Mouse (Mus musculus) CH12.LX (cell line): ENCODE measurements around the gene Noc3l. TPM values are rescaled to one million over a fixed set of nuclear protein-coding genes. Genes with fewer than 3 reads are reported as not detected.

ENCODE experiments used
- DNase-seq: peaks from one replicate; pipeline ENCODE4 v3.0.0-alpha.2; 2013; ENCODE audit errors: extremely low read depth
- H3K27ac ChIP-seq: 2 replicates; pipeline ENCODE4 v1.5.1; 2012; ENCODE audit warnings: low read depth, mild to moderate bottlenecking, control low read depth, moderate library complexity; ENCODE audit not compliant: insufficient read depth
- H3K27me3 ChIP-seq: replicated peaks from 2 replicates; pipeline ENCODE3; 2012; ENCODE audit warnings: inconsistent platforms
- H3K36me3 ChIP-seq, 2 experiments: replicated peaks in 1 of 2; 2 replicates each; pipeline versions ENCODE3 to v1.6.1; 2012; ENCODE audit warnings: inconsistent platforms in 1 of 2, low read length in 1 of 2, mild to moderate bottlenecking in 1 of 2, mixed read lengths in 1 of 2, moderate library complexity in 1 of 2; ENCODE audit not compliant: control insufficient read depth in 1 of 2, insufficient read depth in 1 of 2
- H3K4me1 ChIP-seq, 2 experiments: 2 replicates each; pipeline ENCODE4 v1.6.1; 2012; ENCODE audit warnings: inconsistent platforms in 1 of 2, moderate library complexity in 1 of 2; ENCODE audit not compliant: insufficient read depth in 2 of 2, control insufficient read depth in 1 of 2
- H3K4me2 ChIP-seq: 2 replicates; pipeline ENCODE4 v1.6.1; 2012; ENCODE audit warnings: low read depth, mild to moderate bottlenecking, control low read depth; ENCODE audit not compliant: poor library complexity, insufficient read depth, severe bottlenecking
- H3K4me3 ChIP-seq, 3 experiments: fragments of 150-350 bp in 1 of 3; sonication (generic) in 1 of 3; replicated peaks in 1 of 3; 2 replicates each; pipeline versions ENCODE3 to v1.5.1; 2011 to 2012; ENCODE audit warnings: low read depth in 2 of 3, low read length in 2 of 3, mild to moderate bottlenecking in 2 of 3, moderate library complexity in 2 of 3, control low read depth in 1 of 3, improper control_type of control experiment in 1 of 3, inconsistent platforms in 1 of 3, mixed read lengths in 1 of 3; ENCODE audit not compliant: poor library complexity in 1 of 3
- H3K79me2 ChIP-seq: replicated peaks from 2 replicates; pipeline ENCODE4 v1.6.1; 2012; ENCODE audit warnings: mild to moderate bottlenecking, moderate library complexity; ENCODE audit not compliant: control insufficient read depth, poor library complexity, insufficient read depth, severe bottlenecking; ENCODE audit errors: extremely low read depth
- H3K9ac ChIP-seq: 2 replicates; pipeline ENCODE4 v1.6.1; 2012; ENCODE audit warnings: low read depth, mild to moderate bottlenecking, control low read depth, moderate library complexity; ENCODE audit not compliant: insufficient read depth
- H3K9me3 ChIP-seq: replicated peaks from 2 replicates; pipeline ENCODE3; 2012; ENCODE audit warnings: low read length, inconsistent platforms, mixed read lengths
- BHLHE40 ChIP-seq: IDR thresholded peaks from 2 replicates; pipeline ENCODE4 v1.6.1; 2011; ENCODE audit warnings: mild to moderate bottlenecking, low read depth, low read length, improper control_type of control experiment
- CHD1 ChIP-seq: IDR thresholded peaks from 2 replicates; pipeline ENCODE4 v1.6.1; 2012; ENCODE audit warnings: low read depth, low read length, improper control_type of control experiment, inconsistent platforms
- CHD2 ChIP-seq: IDR thresholded peaks from 2 replicates; pipeline ENCODE4 v1.6.1; 2011; ENCODE audit warnings: low read length, improper control_type of control experiment
- CTCF ChIP-seq, 2 experiments: IDR thresholded peaks in 1 of 2; conservative IDR thresholded peaks in 1 of 2; 2 replicates each; pipeline ENCODE4 v1.5.1; 2011 to 2012; ENCODE audit warnings: low read depth in 2 of 2, low read length in 2 of 2, improper control_type of control experiment in 1 of 2, inconsistent platforms in 1 of 2, mild to moderate bottlenecking in 1 of 2, moderate library complexity in 1 of 2
- E2F4 ChIP-seq: IDR thresholded peaks from 2 replicates; pipeline ENCODE4 v1.6.1; 2011; ENCODE audit warnings: low read depth, low read length, improper control_type of control experiment; ENCODE audit not compliant: insufficient replicate concordance
- ELF1 ChIP-seq: IDR thresholded peaks from 2 replicates; pipeline ENCODE4 v1.6.1; 2014; ENCODE audit warnings: low read depth, mild to moderate bottlenecking, inconsistent platforms, low read length, improper control_type of control experiment
- EP300 ChIP-seq: IDR thresholded peaks from 2 replicates; pipeline ENCODE4 v1.6.1; 2011; ENCODE audit warnings: low read length, improper control_type of control experiment
- ETS1 ChIP-seq: conservative IDR thresholded peaks from 2 replicates; pipeline ENCODE4 v1.6.1; 2012; ENCODE audit warnings: low read depth, mild to moderate bottlenecking, inconsistent platforms, low read length, improper control_type of control experiment, moderate library complexity
- GABPA ChIP-seq: IDR thresholded peaks from 2 replicates; pipeline ENCODE4 v1.6.1; 2012; ENCODE audit warnings: low read depth, low read length, improper control_type of control experiment, inconsistent platforms; ENCODE audit not compliant: insufficient replicate concordance
- HCFC1 ChIP-seq: IDR thresholded peaks from 2 replicates; pipeline ENCODE4 v1.6.1; 2012; ENCODE audit warnings: low read depth, mild to moderate bottlenecking, inconsistent platforms, low read length, improper control_type of control experiment
- IRF4 ChIP-seq: IDR thresholded peaks from 2 replicates; pipeline ENCODE4 v1.6.1; 2014; ENCODE audit warnings: low read depth, mild to moderate bottlenecking, inconsistent platforms, low read length, improper control_type of control experiment
- JUN ChIP-seq: IDR thresholded peaks from 2 replicates; pipeline ENCODE4 v1.6.1; 2011; ENCODE audit warnings: low read depth, mild to moderate bottlenecking, low read length, improper control_type of control experiment, moderate library complexity; ENCODE audit not compliant: insufficient read depth
- JUND ChIP-seq: conservative IDR thresholded peaks from 2 replicates; pipeline ENCODE4 v1.6.1; 2011; ENCODE audit warnings: low read depth, low read length, improper control_type of control experiment
- KAT2A ChIP-seq: IDR thresholded peaks from 2 replicates; pipeline ENCODE4 v1.6.1; 2012; ENCODE audit warnings: low read length, improper control_type of control experiment, inconsistent platforms; ENCODE audit not compliant: insufficient replicate concordance
- MAFK ChIP-seq: IDR thresholded peaks from 2 replicates; pipeline ENCODE4 v1.6.1; 2011; ENCODE audit warnings: low read length, improper control_type of control experiment; ENCODE audit not compliant: insufficient replicate concordance
- MAX ChIP-seq: IDR thresholded peaks from 2 replicates; pipeline ENCODE4 v1.6.1; 2011; ENCODE audit warnings: low read length, improper control_type of control experiment
- MEF2A ChIP-seq: IDR thresholded peaks from 2 replicates; pipeline ENCODE4 v1.6.1; 2014; ENCODE audit warnings: low read depth, mild to moderate bottlenecking, inconsistent platforms, low read length, improper control_type of control experiment, borderline replicate concordance
- MXI1 ChIP-seq: IDR thresholded peaks from 2 replicates; pipeline ENCODE4 v1.6.1; 2011; ENCODE audit warnings: mild to moderate bottlenecking, low read depth, low read length, improper control_type of control experiment
- MYC ChIP-seq: IDR thresholded peaks from 2 replicates; pipeline ENCODE4 v1.6.1; 2011; ENCODE audit warnings: low read depth, mild to moderate bottlenecking, improper control_type of control experiment, low read length
- NELFE ChIP-seq: IDR thresholded peaks from 2 replicates; pipeline ENCODE4 v1.6.1; 2011; ENCODE audit warnings: low read depth, low read length, improper control_type of control experiment
- NRF1 ChIP-seq: IDR thresholded peaks from 2 replicates; pipeline ENCODE4 v1.6.1; 2014; ENCODE audit warnings: low read depth, mild to moderate bottlenecking, inconsistent platforms, low read length, improper control_type of control experiment, moderate library complexity
- PAX5 ChIP-seq: IDR thresholded peaks from 2 replicates; pipeline ENCODE4 v1.6.1; 2012; ENCODE audit warnings: low read length, inconsistent platforms, mixed read lengths
- POLR2A ChIP-seq: IDR thresholded peaks from 2 replicates; pipeline ENCODE4 v1.6.1; 2011; ENCODE audit warnings: low read depth, mild to moderate bottlenecking, improper control_type of control experiment, low read length
- POLR2AphosphoS2 ChIP-seq: IDR thresholded peaks from 2 replicates; pipeline ENCODE4 v1.6.1; 2011; ENCODE audit warnings: low read depth, low read length, improper control_type of control experiment
- RAD21 ChIP-seq: IDR thresholded peaks from 2 replicates; pipeline ENCODE4 v1.6.1; 2011; ENCODE audit warnings: low read depth, mild to moderate bottlenecking, low read length, improper control_type of control experiment, moderate library complexity
- RCOR1 ChIP-seq: conservative IDR thresholded peaks from 2 replicates; pipeline ENCODE4 v1.6.1; 2012; ENCODE audit warnings: low read depth, mild to moderate bottlenecking, inconsistent platforms, low read length, improper control_type of control experiment
- SIN3A ChIP-seq: IDR thresholded peaks from 2 replicates; pipeline ENCODE4 v1.6.1; 2012; ENCODE audit warnings: low read length, improper control_type of control experiment, inconsistent platforms
- SMC3 ChIP-seq: IDR thresholded peaks from 2 replicates; pipeline ENCODE4 v1.6.1; 2011; ENCODE audit warnings: low read depth, low read length, improper control_type of control experiment
- TBP ChIP-seq: conservative IDR thresholded peaks from 2 replicates; pipeline ENCODE4 v1.6.1; 2011; ENCODE audit warnings: low read depth, low read length, improper control_type of control experiment
- TCF12 ChIP-seq: IDR thresholded peaks from 2 replicates; pipeline ENCODE4 v1.6.1; 2014; ENCODE audit warnings: low read depth, mild to moderate bottlenecking, inconsistent platforms, low read length, improper control_type of control experiment
- UBTF ChIP-seq: IDR thresholded peaks from 2 replicates; pipeline ENCODE4 v1.6.1; 2012; ENCODE audit warnings: low read depth, mild to moderate bottlenecking, inconsistent platforms, low read length, improper control_type of control experiment, moderate library complexity
- USF1 ChIP-seq: IDR thresholded peaks from 2 replicates; pipeline ENCODE4 v1.6.1; 2014; ENCODE audit warnings: low read depth, mild to moderate bottlenecking, inconsistent platforms, low read length, improper control_type of control experiment
- USF2 ChIP-seq: conservative IDR thresholded peaks from 2 replicates; pipeline ENCODE4 v1.6.1; 2011; ENCODE audit warnings: low read depth, low read length, improper control_type of control experiment
- ZKSCAN1 ChIP-seq: IDR thresholded peaks from 2 replicates; pipeline ENCODE4 v1.6.1; 2012; ENCODE audit warnings: low read depth, inconsistent platforms, low read length, improper control_type of control experiment, borderline replicate concordance
- ZMIZ1 ChIP-seq: IDR thresholded peaks from 2 replicates; pipeline ENCODE4 v1.6.1; 2012; ENCODE audit warnings: low read depth, mild to moderate bottlenecking, inconsistent platforms, low read length, improper control_type of control experiment
- ZNF384 ChIP-seq: IDR thresholded peaks from 2 replicates; pipeline ENCODE4 v1.6.1; 2012; ENCODE audit warnings: low read depth, low read length, improper control_type of control experiment, inconsistent platforms
- dilution Hi-C: fragments of 300-500 bp; cut with MboI; formaldehyde crosslinking; loops from 2 replicates; pipeline ENCODE4 v1.14.3; 2020; ENCODE audit warnings: low sequenced_read_pairs; ENCODE audit not compliant: extremely low pct_unique_long_range_greater_than_20kb, extremely low pct_ligation_motif_present
- in situ Hi-C: fragments of 300-500 bp; cut with MboI; formaldehyde crosslinking; loops from 3 replicates; pipeline ENCODE4 v1.14.3; 2019; ENCODE audit warnings: low sequenced_read_pairs, low pct_ligation_motif_present, low pct_unique_long_range_greater_than_20kb, mixed read lengths
- polyA plus RNA-seq: library from polyadenylated mRNA; unstranded; fragments of >175 nt; gene quantifications from 2 replicates; pipeline ENCODE4 v1.2.1, GENCODE M21; 2012; ENCODE audit warnings: low read depth; ENCODE audit not compliant: insufficient read length
- total RNA-seq, 2 experiments: library from RNA; depleted of rRNA; stranded (reverse); fragments of 300-350 nt in 1 of 2; fragments of >200 nt in 1 of 2; gene quantifications; 2 replicates each; pipeline ENCODE4 v1.2.3; 2012 to 2014

The Noc3l gene
- 15.1 and 23.2 TPM in 2 replicates for total RNA-seq (2012; rRNA removed)
- total RNA-seq (2014; rRNA removed), result 38.3 and 41.3 TPM in 2 replicates
- 32.9 and 34.9 TPM in 2 replicates for polyA plus RNA-seq

DNA sequence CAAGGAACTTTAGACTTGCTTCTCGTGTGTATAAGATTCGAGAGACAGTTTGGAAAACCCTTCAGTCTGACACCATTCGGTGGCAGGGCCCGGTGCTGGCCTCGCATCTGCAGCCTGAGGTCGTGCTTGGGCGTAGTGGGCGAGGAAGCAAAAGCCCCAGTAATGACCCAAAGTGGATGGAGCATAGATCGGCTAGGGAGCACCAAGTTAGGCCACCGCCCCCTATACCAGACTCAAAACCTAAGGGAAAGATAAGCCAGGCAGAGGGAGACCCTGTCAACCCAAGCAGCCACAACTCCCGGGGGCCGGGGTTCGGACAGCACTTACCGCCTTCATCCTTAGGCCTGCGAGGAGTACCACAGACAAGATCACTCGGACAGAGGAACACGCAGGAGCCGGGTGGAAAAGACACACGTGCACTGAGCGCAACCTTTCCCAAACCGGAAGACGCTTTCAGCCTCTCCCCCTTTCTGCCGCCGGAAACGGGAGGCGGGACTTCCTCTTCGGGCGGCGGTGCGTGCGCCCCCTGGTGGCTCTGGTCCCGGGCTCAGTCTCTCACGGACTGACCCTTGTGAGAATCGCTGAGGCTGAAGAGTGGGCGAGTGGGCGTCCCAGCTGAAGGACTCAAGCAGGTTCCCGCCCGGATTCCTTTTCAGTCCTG lies at the start of gene Noc3l:
Gene Noc3l (minus strand): TSS at position 472 of the 661 bp plus-strand sequence.
- Histone ChIP-seq H3K27ac (no peak within 1 kb of the TSS), H3K4me3 (peak within 1 kb of the TSS; percentile 67 to 86 (median 78)), H3K9ac (peak within 1 kb of the TSS; percentile 81), H3K4me2 (peak within 1 kb of the TSS; percentile 96), H3K9me3 (no peaks in the 10 kb centered on the region), H3K36me3 (peaks cover 24 to 35% of the 10 kb centered on the region in 2 experiments), H3K4me1 (peaks cover 7 to 13% of the 10 kb centered on the region in 2 experiments; a peak in 3 of 4 replicates), H3K79me2 (peaks cover 20% of the 10 kb centered on the region), H3K27me3 (no peaks in the 10 kb centered on the region)
- TF ChIP-seq CHD1 (no peak), MAX (peak; percentile 96), TBP (peak; percentile 44; the same call in 1 of the 2 replicates), ZKSCAN1 (no peak), CHD2 (no peak), CTCF (conservative IDR thresholded peaks at IDR 0.05 in 1 of 2, IDR thresholded peaks at IDR 0.05 in 1 of 2; ENCODE audit: low read depth in 2 of 2, low read length in 2 of 2) (peak in 1 of 2 experiments; percentile 88; a peak in 2 of 4 replicates), MAFK (no peak), MXI1 (peak; percentile 100), JUN (no peak), KAT2A (peak; percentile 80; the same call in 1 of the 2 replicates), MEF2A (0 out of 2 replicates have a peak, but pooled peaks have one; percentile 45), RAD21 (no peak), SIN3A (peak; percentile 98), NRF1 (no peak), BHLHE40 (peak; percentile 94), E2F4 (no peak), ZNF384 (no peak), ZMIZ1 (peak; percentile 60; the same call in 1 of the 2 replicates), USF1 (no peak), PAX5 (no peak), RCOR1 (no peak), NELFE (peak; percentile 92), JUND (no peak), UBTF (0 out of 2 replicates have a peak, but pooled peaks have one; percentile 35), MYC (peak; percentile 98), EP300 (no peak), IRF4 (peak; percentile 68), SMC3 (peak; percentile 31; the same call in 1 of the 2 replicates), POLR2AphosphoS2 (peak; percentile 48; the same call in 1 of the 2 replicates), HCFC1 (peak; percentile 85), GABPA (no peak), ETS1 (no peak), ELF1 (peak; percentile 92), POLR2A (peak; percentile 85), TCF12 (peak; percentile 88), USF2 (no peak)
- peak; percentile 87 for DNase-seq
- in situ Hi-C loops, result no loop called here
- dilution Hi-C loops, result no loop called here
